Mouse (Mus musculus) adrenal gland, postnatal 10 days (tissue): ENCODE measurements at regions not wholly inside any gene's neighbourhood (a gene's known extent, or its start where the extent isn't known, plus 50 kb on each side); places are given as distances from the start of the nearest gene placed in this dataset.
A peak's percentile ranks its signal among the peaks of the same experiment; 100 is the strongest.

ENCODE experiments used
- DNase-seq: peaks from one replicate; pipeline ENCODE4 v3.0.0; 2021; ENCODE audit warnings: mixed read lengths

- no peak for DNase-seq
Measured at GRCm38 (mm10) chr3:110366151-110366550, 115.4 kb upstream of the Prmt6 start.

GRCm38 (mm10) chr3:110361900-110362299 lies 111.1 kb upstream of the Prmt6 start:
- DNase-seq, result peak; percentile 3

GRCm38 (mm10) chr3:110356822-110357594 lies 106.2 kb upstream of the Prmt6 start:
- DNase-seq, result no peak

- no peak for DNase-seq
Measured at GRCm38 (mm10) chr3:110353654-110354053, 102.9 kb upstream of the Prmt6 start.

GRCm38 (mm10) chr3:110350075-110350474 lies 99.3 kb upstream of the Prmt6 start:
- no peak for DNase-seq

- no peak for DNase-seq
Measured at GRCm38 (mm10) chr3:110349446-110349845, 98.6 kb upstream of the Prmt6 start.

- no peak for DNase-seq
Measured at GRCm38 (mm10) chr3:110344846-110345245, 94.0 kb upstream of the Prmt6 start.

- no peak for DNase-seq
Measured at GRCm38 (mm10) chr3:110340067-110340466, 89.3 kb upstream of the Prmt6 start.

GRCm38 (mm10) chr3:110339026-110339606 lies 88.3 kb upstream of the Prmt6 start:
- no peak for DNase-seq

GRCm38 (mm10) chr3:110329175-110329574 lies 78.4 kb upstream of the Prmt6 start:
- DNase-seq, result no peak

GRCm38 (mm10) chr3:110310270-110310669 lies 59.5 kb upstream of the Prmt6 start:
- no peak for DNase-seq

GRCm38 (mm10) chr3:110303166-110303565 lies 52.4 kb upstream of the Prmt6 start:
- DNase-seq, result peak; percentile 37
